Mouse (Mus musculus) mouse trophoblast stem cell (cell line): ENCODE results near the gene Dync2li1.

Source experiments
- in situ Hi-C, 2 experiments: fragments of 300-500 bp; cut with MseI, MboI; formaldehyde crosslinking; loops; 2 replicates in 1 of 2; 3 replicates in 1 of 2; pipeline ENCODE4 v1.15.1; 2025

Dync2li1 gene

GRCm38 (mm10) chr17:84684284-84684683, 58.0 kb downstream of the Dync2li1 start:
- in situ Hi-C loops = no loop called here

GRCm38 (mm10) chr17:84685286-84685685, 59.0 kb downstream of the Dync2li1 start:
- in situ Hi-C loops = no loop called here

- in situ Hi-C loops = no loop called here
These were observed 61.7 kb downstream of the Dync2li1 start for GRCm38 (mm10) chr17:84687994-84688393.

DNA sequence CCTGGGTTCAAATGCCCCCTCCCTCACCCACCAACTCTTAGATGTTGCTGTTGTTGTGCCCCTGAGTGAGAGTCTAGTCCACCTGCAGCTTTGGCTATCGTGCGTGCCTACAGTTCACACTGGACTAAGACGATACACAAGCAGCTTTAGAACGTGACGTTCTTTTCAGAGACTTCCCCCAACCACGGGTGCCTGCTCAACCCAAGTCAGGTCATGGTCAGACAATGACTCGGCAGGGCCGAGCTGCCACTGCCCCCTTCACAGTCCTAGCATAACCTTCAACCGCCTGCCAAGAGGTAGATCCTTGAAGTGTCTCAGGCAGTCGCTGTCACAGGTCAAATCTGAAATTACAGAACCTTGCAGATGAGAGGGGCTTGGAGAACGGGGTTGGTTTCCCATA, 62.5 kb downstream of the Dync2li1 start:
- in situ Hi-C loops = no loop called here

GRCm38 (mm10) chr17:84689316-84689715, 63.0 kb downstream of the Dync2li1 start:
- in situ Hi-C loops = no loop called here

GRCm38 (mm10) chr17:84690111-84690510, 63.8 kb downstream of the Dync2li1 start:
- in situ Hi-C loops = no loop called here

DNA sequence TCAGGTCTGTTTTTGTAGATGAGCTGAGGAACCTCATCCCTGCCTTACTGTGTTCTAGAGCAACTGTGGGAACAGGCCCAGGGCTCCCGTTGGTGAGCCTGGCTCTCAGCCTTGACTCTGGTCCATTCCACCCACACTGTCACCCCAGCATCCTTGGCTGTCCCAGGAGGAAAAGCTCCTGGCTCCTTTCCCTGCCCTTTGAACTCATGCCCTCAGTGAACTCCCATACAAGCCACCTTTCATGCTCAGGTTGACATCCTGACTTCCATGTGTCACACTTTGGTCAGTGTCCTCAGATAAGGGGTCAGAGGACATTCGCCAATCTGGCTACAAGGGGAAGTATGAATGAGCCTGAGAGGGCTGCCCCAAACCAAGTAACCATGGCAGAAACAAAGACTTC, 67.4 kb downstream of the Dync2li1 start:
- in situ Hi-C loops = no loop called here

DNA sequence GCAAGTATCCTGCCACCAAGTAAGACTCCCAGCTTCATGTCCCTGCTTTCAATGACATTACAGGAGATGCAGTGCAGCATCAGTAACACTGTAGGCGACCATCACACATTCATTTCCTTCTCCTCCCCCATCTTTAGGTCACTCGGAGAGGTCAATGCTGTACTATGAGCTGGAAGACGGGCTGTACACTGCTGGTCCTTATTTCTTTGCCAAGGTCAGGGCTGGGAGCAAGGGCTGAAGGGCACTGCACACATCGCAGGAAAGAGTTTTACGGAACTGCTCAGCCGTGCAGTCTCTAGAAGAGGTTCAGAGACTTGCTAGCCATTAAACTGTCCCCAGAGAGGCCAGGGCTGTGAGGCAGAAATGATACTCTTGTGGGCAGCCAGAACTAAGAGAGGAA, 70.2 kb downstream of the Dync2li1 start:
- in situ Hi-C loops = no loop called here

GRCm38 (mm10) chr17:84698727-84699126, 72.4 kb downstream of the Dync2li1 start:
- in situ Hi-C loops = no loop called here
